Mouse (Mus musculus) ES-Bruce4 (cell line): ENCODE data around the gene Hoxd8. TPM values are rescaled to one million over a fixed set of nuclear protein-coding genes. Genes with fewer than 3 reads are reported as not detected.
A peak's percentile ranks its signal among the peaks of the same experiment; 100 is the strongest.

Source experiments
- H3K27ac ChIP-seq: 2 replicates; pipeline ENCODE4 v1.5.1; 2012; ENCODE audit warnings: low read length, inconsistent platforms; ENCODE audit not compliant: insufficient read depth
- H3K27me3 ChIP-seq: 2 replicates; pipeline ENCODE4 v1.6.1; 2012; ENCODE audit warnings: mild to moderate bottlenecking, low read length, inconsistent platforms; ENCODE audit not compliant: control insufficient read depth, poor library complexity, insufficient read depth, severe bottlenecking
- H3K36me3 ChIP-seq: 2 replicates; pipeline ENCODE4 v1.6.1; 2012; ENCODE audit warnings: inconsistent platforms, mild to moderate bottlenecking, low read length, moderate library complexity; ENCODE audit not compliant: control insufficient read depth, poor library complexity, insufficient read depth, severe bottlenecking
- H3K4me1 ChIP-seq: one replicate; pipeline ENCODE4 v1.8.1; 2011; ENCODE audit warnings: low read length; ENCODE audit not compliant: control insufficient read depth, insufficient read depth
- H3K4me3 ChIP-seq: 2 replicates; pipeline ENCODE4 v1.5.1; 2011; ENCODE audit warnings: low read depth, mild to moderate bottlenecking, low read length
- H3K9ac ChIP-seq: 2 replicates; pipeline ENCODE4 v1.6.1; 2012; ENCODE audit warnings: low read depth, mild to moderate bottlenecking, inconsistent platforms; ENCODE audit not compliant: poor library complexity, severe bottlenecking
- H3K9me3 ChIP-seq: replicated peaks from 2 replicates; pipeline ENCODE4 v1.6.1; 2012; ENCODE audit warnings: mild to moderate bottlenecking, low read length, inconsistent platforms; ENCODE audit not compliant: control insufficient read depth, poor library complexity, insufficient read depth, severe bottlenecking
- CTCF ChIP-seq: IDR thresholded peaks from one replicate; pipeline ENCODE4 v1.8.1; 2011; ENCODE audit warnings: low read depth, low read length
- EP300 ChIP-seq: IDR thresholded peaks from 2 replicates; pipeline ENCODE4 v1.6.1; 2011; ENCODE audit warnings: low read depth, low read length; ENCODE audit not compliant: insufficient read depth
- POLR2A ChIP-seq: IDR thresholded peaks from one replicate; pipeline ENCODE4 v1.8.1; 2011; ENCODE audit warnings: low read length; ENCODE audit not compliant: insufficient read depth
- polyA plus RNA-seq: library from polyadenylated mRNA; stranded (reverse); fragments of >200 nt; gene quantifications from 2 replicates; pipeline ENCODE4 v1.2.4, GENCODE M21; 2011; ENCODE audit warnings: low read depth; ENCODE audit not compliant: missing spikeins, insufficient read depth, insufficient read length

The Hoxd8 gene
- polyA plus RNA-seq, 1 experiment = 2.1 TPM

GRCm38 (mm10) chr2:74657251-74658023 is 47.0 kb upstream of the Hoxd8 start:
- no peaks in the 10 kb centered on the region for H3K36me3 ChIP-seq
- no peak for TF ChIP-seq EP300
- no peak for TF ChIP-seq CTCF
- no peak for TF ChIP-seq POLR2A
- peak overlapping the region; percentile 12 for H3K4me3 ChIP-seq
- no peak overlapping the region for H3K9ac ChIP-seq
- H3K9me3 ChIP-seq = no peaks in the 10 kb centered on the region
- peaks cover 47% of the 10 kb centered on the region for H3K27me3 ChIP-seq
- H3K27ac ChIP-seq = no peak overlapping the region
- H3K4me1 ChIP-seq = no peaks in the 10 kb centered on the region

GRCm38 (mm10) chr2:74658024-74658666 is 46.3 kb upstream of the Hoxd8 start:
- Histone ChIP-seq H3K27ac (no peak overlapping the region), H3K27me3 (peaks cover 47% of the 10 kb centered on the region), H3K36me3 (no peaks in the 10 kb centered on the region), H3K9ac (no peak overlapping the region), H3K4me3 (peak overlapping the region; percentile 12), H3K4me1 (no peaks in the 10 kb centered on the region), H3K9me3 (no peaks in the 10 kb centered on the region)
- no peak for TF ChIP-seq POLR2A

- no peaks in the 10 kb centered on the region for H3K9me3 ChIP-seq
- H3K27me3 ChIP-seq = peaks cover 48% of the 10 kb centered on the region
- H3K9ac ChIP-seq = no peak overlapping the region
- no peak overlapping the region for H3K4me3 ChIP-seq
- no peaks in the 10 kb centered on the region for H3K36me3 ChIP-seq
- TF ChIP-seq EP300 = no peak
- no peak for TF ChIP-seq POLR2A
- TF ChIP-seq CTCF = no peak
- H3K27ac ChIP-seq = no peak overlapping the region
- H3K4me1 ChIP-seq = no peaks in the 10 kb centered on the region
Observed at GRCm38 (mm10) chr2:74658667-74659371, 45.6 kb upstream of the Hoxd8 start.

GRCm38 (mm10) chr2:74659507-74660005 is 44.9 kb upstream of the Hoxd8 start, which contains the start of gene Evx2:
TSS of gene Evx2 (minus strand) at chr2:74659557.
- H3K27me3 ChIP-seq = peaks cover 48% of the 10 kb centered on the region
- no peaks in the 10 kb centered on the region for H3K9me3 ChIP-seq
- TF ChIP-seq EP300 (no peak), CTCF (no peak), POLR2A (no peak)
- no peak within 1 kb of the TSS for H3K4me3 ChIP-seq
- no peak within 1 kb of the TSS for H3K9ac ChIP-seq
- no peak within 1 kb of the TSS for H3K27ac ChIP-seq
- H3K36me3 ChIP-seq = no peaks in the 10 kb centered on the region
- no peaks in the 10 kb centered on the region for H3K4me1 ChIP-seq

- no peak for TF ChIP-seq POLR2A
- TF ChIP-seq CTCF = no peak
- no peak for TF ChIP-seq EP300
- Histone ChIP-seq H3K36me3 (no peaks in the 10 kb centered on the region), H3K27me3 (peaks cover 41% of the 10 kb centered on the region), H3K9ac (no peak overlapping the region), H3K27ac (no peak overlapping the region), H3K4me1 (no peaks in the 10 kb centered on the region), H3K9me3 (no peaks in the 10 kb centered on the region), H3K4me3 (no peak overlapping the region)
Observed at GRCm38 (mm10) chr2:74660421-74661375, 43.7 kb upstream of the Hoxd8 start.
